Mouse (Mus musculus): ENCODE results near the gene Thsd7a. TPM values are rescaled to one million over a fixed set of nuclear protein-coding genes. Genes with fewer than 3 reads are reported as not detected.

The Thsd7a gene
- total RNA-seq, 2 experiments from 2014 or later: 13.2 to 13.7 TPM

DNA sequence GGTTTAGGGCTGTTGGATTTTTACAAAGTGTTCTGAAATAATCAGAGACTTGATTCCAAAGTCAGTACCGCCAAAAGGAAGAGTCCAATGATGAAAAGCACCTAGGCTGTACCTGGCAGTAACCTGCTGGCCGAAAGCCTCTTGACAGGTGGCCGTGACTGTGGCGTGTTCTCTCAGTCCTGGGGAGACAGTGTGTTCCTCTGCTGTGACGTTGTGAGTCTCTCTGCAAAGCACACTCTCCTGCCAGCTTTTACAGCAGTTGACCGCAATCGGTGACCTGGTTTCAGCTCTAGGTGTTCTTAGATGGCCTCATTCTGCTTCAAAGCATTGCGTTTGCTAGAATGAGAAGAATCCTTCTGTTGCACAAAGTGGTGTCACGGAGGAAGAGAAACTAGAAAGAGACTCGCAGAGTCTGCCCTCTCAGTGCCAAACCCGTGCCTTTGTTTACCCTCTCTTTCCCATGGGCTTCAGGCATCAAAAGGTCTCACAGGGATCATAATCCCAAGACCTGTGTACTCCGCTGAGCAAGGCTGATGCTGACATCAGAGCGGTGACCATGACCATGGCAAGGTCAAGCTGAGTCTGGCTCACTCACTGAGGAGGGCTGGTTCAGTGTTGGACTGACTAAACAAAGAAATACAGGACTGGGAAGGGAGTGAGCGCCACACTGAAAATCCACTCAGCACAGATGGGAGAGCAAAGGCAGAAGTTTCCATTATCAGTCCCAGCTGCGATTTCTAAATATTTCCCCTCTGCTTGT, 486.4 kb downstream of the Thsd7a start:
- no peak for DNase-seq
- intact Hi-C loops (cut with DNase I): no loop called here
